Mouse (Mus musculus) C2C12 (cell line): ENCODE measurements at regions not wholly inside any gene's neighbourhood (a gene's known extent, or its start where the extent isn't known, plus 50 kb on each side); places are given as distances from the start of the nearest gene placed in this dataset.

Experiments used
- H3K27me3 ChIP-seq: one replicate; pipeline ENCODE4 v1.6.1; 2011; ENCODE audit not compliant: control insufficient read depth, insufficient read depth, insufficient read length
- H3K36me3 ChIP-seq: one replicate; pipeline ENCODE4 v1.6.1; 2011; ENCODE audit not compliant: control insufficient read depth, insufficient read depth
- H3K4me3 ChIP-seq: one replicate; pipeline ENCODE4 v1.5.1; 2011; ENCODE audit warnings: mild to moderate bottlenecking, control low read depth; ENCODE audit not compliant: poor library complexity, insufficient read depth, severe bottlenecking
- H3K79me2 ChIP-seq: one replicate; pipeline ENCODE4 v1.6.1; 2011; ENCODE audit not compliant: control insufficient read depth, insufficient read depth
- H3K79me3 ChIP-seq: one replicate; pipeline ENCODE4 v1.6.1; 2011; ENCODE audit warnings: low read depth, control low read depth
- H3ac ChIP-seq: one replicate; pipeline ENCODE3; 2011; ENCODE audit warnings: low read depth; ENCODE audit not compliant: control insufficient read depth, insufficient read length
- CEBPB ChIP-seq: IDR thresholded peaks from one replicate; pipeline ENCODE4 v1.6.1; 2011; ENCODE audit warnings: low read depth, mild to moderate bottlenecking, control low read depth, moderate library complexity
- CTCF ChIP-seq: IDR thresholded peaks from one replicate; pipeline ENCODE4 v1.5.1; 2011; ENCODE audit not compliant: control insufficient read depth, insufficient read depth, insufficient read length
- FOSL1 ChIP-seq: IDR thresholded peaks from one replicate; pipeline ENCODE4 v1.8.0; 2011; ENCODE audit warnings: mild to moderate bottlenecking, low read length; ENCODE audit not compliant: poor library complexity, insufficient read depth, severe bottlenecking
- MAX ChIP-seq: IDR thresholded peaks from one replicate; pipeline ENCODE4 v1.6.1; 2011; ENCODE audit warnings: mild to moderate bottlenecking, control low read depth
- MYOD1 ChIP-seq: IDR thresholded peaks from one replicate; pipeline ENCODE4 v1.6.1; 2011; ENCODE audit warnings: low read depth; ENCODE audit not compliant: control insufficient read depth, insufficient read length
- MYOG ChIP-seq: IDR thresholded peaks from one replicate; pipeline ENCODE4 v1.6.1; 2011; ENCODE audit not compliant: control insufficient read depth, insufficient read length; ENCODE audit errors: extremely low read depth
- USF1 ChIP-seq: IDR thresholded peaks from one replicate; pipeline ENCODE4 v1.6.1; 2011; ENCODE audit warnings: low read depth, mild to moderate bottlenecking, control low read depth, moderate library complexity

- Histone ChIP-seq H3K79me3 (no peaks in the 10 kb centered on the region), H3K27me3 (no peaks in the 10 kb centered on the region), H3ac (no peak overlapping the region), H3K36me3 (no peaks in the 10 kb centered on the region), H3K79me2 (no peaks in the 10 kb centered on the region), H3K4me3 (no peak overlapping the region)
- TF ChIP-seq MYOD1 = no peak
- TF ChIP-seq USF1 = no peak
- TF ChIP-seq MAX = no peak
- TF ChIP-seq FOSL1 = no peak
- no peak for TF ChIP-seq MYOG
- TF ChIP-seq CTCF = no peak
- TF ChIP-seq CEBPB = no peak
These were observed 289.1 kb upstream of the Cblb start for GRCm38 (mm10) chr16:51741875-51742274.

GRCm38 (mm10) chr16:51751878-51752277, 279.1 kb upstream of the Cblb start:
- Histone ChIP-seq H3ac (no peak overlapping the region), H3K4me3 (no peak overlapping the region), H3K79me3 (no peaks in the 10 kb centered on the region), H3K79me2 (no peaks in the 10 kb centered on the region), H3K36me3 (no peaks in the 10 kb centered on the region), H3K27me3 (no peaks in the 10 kb centered on the region)
- TF ChIP-seq MYOG (no peak), CTCF (no peak), USF1 (no peak), CEBPB (no peak)

GRCm38 (mm10) chr16:51758361-51759227, 272.4 kb upstream of the Cblb start:
- no peak overlapping the region for H3ac ChIP-seq
- no peaks in the 10 kb centered on the region for H3K27me3 ChIP-seq
- H3K79me3 ChIP-seq = no peaks in the 10 kb centered on the region
- no peaks in the 10 kb centered on the region for H3K79me2 ChIP-seq
- H3K4me3 ChIP-seq = no peak overlapping the region
- H3K36me3 ChIP-seq = no peaks in the 10 kb centered on the region
- no peak for TF ChIP-seq MYOG
- no peak for TF ChIP-seq CTCF
- no peak for TF ChIP-seq CEBPB
- no peak for TF ChIP-seq FOSL1
- no peak for TF ChIP-seq MAX
- TF ChIP-seq MYOD1 = no peak
- no peak for TF ChIP-seq USF1

- TF ChIP-seq MYOD1 (no peak), USF1 (no peak), CTCF (no peak), FOSL1 (no peak), MAX (no peak), CEBPB (no peak)
- no peaks in the 10 kb centered on the region for H3K27me3 ChIP-seq
- no peaks in the 10 kb centered on the region for H3K79me3 ChIP-seq
- H3K4me3 ChIP-seq = no peak overlapping the region
- H3K79me2 ChIP-seq = no peaks in the 10 kb centered on the region
- no peak overlapping the region for H3ac ChIP-seq
- H3K36me3 ChIP-seq = no peaks in the 10 kb centered on the region
These were observed 271.8 kb upstream of the Cblb start for GRCm38 (mm10) chr16:51759228-51759647.

- H3K79me2 ChIP-seq = no peaks in the 10 kb centered on the region
- H3ac ChIP-seq = no peak overlapping the region
- H3K36me3 ChIP-seq = no peaks in the 10 kb centered on the region
- no peaks in the 10 kb centered on the region for H3K79me3 ChIP-seq
- no peak overlapping the region for H3K4me3 ChIP-seq
- no peaks in the 10 kb centered on the region for H3K27me3 ChIP-seq
- TF ChIP-seq USF1 (no peak), MYOG (no peak), MAX (no peak), CEBPB (no peak), CTCF (no peak), MYOD1 (no peak)
These were observed 263.5 kb upstream of the Cblb start for GRCm38 (mm10) chr16:51767556-51767955.

GRCm38 (mm10) chr16:51778920-51779319, 252.1 kb upstream of the Cblb start:
- no peaks in the 10 kb centered on the region for H3K79me3 ChIP-seq
- no peak for TF ChIP-seq MYOD1
- TF ChIP-seq MYOG = no peak
- TF ChIP-seq USF1 = no peak
- TF ChIP-seq FOSL1 = no peak
- no peak for TF ChIP-seq MAX
- TF ChIP-seq CEBPB = no peak
- no peak for TF ChIP-seq CTCF
- H3ac ChIP-seq = no peak overlapping the region
- no peaks in the 10 kb centered on the region for H3K27me3 ChIP-seq
- no peaks in the 10 kb centered on the region for H3K36me3 ChIP-seq
- H3K79me2 ChIP-seq = no peaks in the 10 kb centered on the region
- H3K4me3 ChIP-seq = no peak overlapping the region
